Mouse (Mus musculus): ENCODE measurements around the gene Tctn1.
A peak's percentile ranks its signal among the peaks of the same experiment; 100 is the strongest.

Tctn1 gene

DNA sequence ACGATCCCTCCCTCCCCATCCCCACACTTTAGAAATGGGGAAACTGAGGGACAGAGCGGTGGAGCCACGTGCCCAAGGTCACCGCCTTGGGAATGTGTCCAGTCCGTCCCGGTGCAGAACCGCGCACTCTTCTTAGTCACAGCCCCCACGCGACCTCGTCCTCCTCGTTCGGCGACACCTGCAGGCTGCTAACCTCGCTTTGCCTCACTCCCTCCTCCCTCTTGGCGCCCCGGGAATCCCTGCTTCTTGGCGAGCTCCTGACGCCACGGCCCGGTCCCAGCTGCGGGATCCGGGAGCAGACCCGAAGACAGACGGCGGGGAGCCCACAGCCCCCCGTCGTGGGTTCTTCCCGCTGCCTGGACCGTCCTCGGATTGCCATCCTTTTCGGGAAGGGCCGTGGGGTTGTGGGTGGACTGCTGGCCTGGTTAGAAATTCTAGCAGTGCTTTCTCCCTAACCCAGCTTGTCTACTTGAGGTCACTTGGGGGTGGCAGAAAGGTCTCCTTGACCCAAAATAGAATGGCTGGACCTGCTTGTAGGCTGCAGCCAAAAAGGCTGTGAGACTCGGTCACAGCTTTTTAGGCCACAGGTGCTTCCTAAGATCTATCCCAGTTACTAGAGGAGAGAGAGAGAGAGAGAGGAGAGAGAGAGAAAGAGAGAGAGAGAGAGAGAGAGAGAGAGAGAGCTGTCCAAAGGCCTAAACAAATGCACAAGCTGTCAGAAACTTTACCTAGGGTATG is 20.9 kb upstream of the Tctn1 start:
- DNase-seq (ENCODE audit: low spot score) = peak; percentile 34

DNA sequence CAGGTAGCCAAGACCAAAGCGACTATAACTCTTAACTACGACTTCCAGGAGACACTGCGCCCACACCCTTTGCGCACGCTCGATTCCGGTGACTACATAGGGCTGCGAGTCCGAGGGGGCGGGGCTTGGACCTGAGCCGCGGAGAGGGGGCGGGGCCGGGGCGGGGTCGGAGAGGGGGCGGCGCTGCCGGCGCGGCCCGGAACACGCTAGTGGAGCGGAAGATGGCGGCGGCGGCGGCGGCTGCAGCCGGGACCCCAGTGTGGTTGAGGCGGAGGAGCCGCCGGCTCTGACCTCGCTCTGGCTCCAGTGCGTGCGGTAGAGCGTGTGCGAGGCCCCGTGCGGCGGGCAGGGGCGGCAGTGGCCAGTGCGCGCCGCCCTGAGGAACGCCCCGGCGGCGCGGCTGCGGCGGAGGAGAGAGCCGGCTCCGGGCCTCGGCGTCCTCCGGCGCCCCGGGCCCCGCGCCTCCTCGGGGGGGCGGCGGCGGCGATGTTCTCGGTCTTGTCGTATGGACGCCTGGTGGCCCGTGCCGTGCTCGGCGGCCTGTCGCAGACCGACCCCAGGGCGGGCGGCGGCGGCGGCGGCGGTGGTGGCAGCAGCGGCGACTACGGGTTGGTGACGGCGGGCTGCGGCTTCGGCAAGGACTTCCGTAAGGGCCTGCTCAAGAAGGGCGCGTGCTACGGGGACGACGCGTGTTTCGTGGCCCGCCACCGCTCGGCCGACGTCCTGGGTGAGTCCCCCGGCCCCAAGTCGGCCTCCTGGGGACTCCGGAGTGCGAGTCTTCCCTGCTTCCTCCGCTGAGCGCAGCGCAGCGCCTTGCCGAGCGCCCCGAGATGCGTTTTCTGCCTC is 20.1 kb upstream of the Tctn1 start, which contains the start of gene Pptc7:
Gene Pptc7, plus strand, starts transcription at position 183 of the 846 bp plus-strand sequence.
- DNase-seq (ENCODE audit: low spot score) = peak; percentile 79

DNA sequence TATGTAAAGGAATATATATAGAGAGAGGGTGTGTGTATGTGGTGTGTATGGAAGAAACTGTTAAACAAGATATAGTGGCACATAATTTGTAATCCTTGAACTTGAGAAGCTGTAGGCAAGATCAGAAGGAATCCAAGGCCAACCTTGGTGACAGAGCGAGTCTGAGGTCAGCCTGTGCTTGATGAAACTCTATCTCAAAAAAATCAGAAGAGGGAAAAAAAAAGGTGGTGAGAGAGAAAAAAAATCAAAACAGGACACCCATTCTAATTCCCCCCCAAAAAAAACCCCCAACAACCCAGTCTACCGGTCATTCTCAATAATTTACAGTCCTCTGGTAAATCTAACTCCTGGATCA is 19.5 kb upstream of the Tctn1 start:
- no peak for DNase-seq (ENCODE audit: low spot score)

DNA sequence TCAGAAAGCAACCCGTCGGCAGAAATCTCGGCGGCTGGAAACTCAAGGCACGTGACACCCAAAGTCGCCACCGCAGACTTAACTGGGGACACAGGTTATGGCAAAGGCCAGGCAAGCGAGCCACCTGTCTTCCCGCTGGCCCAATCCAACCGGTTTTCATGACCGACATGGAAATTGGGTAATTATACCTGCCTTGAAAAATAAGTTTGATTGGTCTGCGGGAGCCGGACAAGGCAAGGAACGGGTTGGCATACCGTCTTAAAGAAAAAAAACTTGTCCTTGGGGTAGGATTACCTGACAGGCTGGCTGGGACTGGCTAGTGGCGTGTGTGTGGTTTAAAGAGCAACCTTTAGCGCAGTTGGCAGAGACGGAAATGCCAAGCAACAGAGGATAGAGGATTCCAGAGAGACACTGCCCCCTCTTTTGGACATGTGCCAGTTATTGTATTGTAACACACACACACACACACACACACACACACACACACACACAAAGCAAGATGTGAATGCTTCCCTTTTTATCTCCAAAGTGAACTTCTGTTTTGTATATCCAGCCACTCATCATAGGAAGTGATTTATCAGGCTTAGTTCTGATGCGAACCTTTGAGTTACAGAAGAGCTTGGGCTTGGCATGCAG is 16.7 kb upstream of the Tctn1 start:
- DNase-seq (ENCODE audit: low spot score) = no peak

DNA sequence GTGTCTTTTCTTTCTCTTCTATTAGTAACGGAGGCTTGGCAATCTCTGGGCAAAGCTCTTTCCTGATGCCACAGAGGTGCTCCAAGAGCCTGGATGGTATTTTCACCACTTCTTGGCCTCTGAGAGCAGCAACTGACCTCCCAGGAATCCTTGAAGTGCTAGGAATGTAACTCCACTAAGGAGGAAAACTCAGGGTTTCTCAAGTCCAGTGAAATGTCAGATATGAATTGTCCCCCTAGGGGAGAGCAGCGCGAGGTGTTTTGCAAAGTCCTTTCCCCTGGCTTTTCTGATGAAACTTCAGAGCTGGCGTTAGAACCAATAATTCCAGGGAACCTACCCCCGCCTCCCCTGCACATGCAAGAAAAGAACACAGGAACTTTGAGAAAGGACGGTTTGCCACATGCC is 16.2 kb upstream of the Tctn1 start:
- no peak for DNase-seq (ENCODE audit: low spot score)

DNA sequence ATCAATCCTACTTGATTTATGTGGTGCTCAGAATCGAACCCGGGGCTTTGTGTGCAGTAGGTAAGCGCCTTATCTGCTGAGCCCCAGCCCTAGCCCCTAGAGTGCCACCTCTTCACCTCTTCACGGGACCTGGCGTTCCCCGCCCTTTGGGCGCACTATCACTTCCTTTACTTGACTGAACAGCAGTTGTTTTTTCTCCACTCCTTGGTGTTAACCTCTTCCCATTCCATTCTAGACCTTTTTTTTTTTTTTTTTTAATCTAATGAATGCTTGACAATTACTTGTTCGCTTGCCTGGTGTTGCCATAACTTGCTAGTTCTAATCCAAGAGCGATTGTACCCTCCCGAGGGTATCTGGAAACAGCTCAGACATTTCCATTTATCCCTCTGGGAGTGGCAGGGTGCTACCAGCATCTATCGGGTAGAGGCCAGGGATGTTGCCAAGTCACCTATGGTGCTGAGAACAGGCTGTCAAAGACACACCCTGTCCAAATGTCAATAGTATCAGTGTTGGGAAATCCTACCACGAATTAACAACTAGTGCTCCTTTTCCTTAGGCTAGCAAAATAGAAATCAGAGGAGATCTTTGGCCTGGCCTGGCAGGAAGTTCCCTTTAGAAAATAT is 15.7 kb upstream of the Tctn1 start:
- no peak for DNase-seq (ENCODE audit: low spot score)

DNA sequence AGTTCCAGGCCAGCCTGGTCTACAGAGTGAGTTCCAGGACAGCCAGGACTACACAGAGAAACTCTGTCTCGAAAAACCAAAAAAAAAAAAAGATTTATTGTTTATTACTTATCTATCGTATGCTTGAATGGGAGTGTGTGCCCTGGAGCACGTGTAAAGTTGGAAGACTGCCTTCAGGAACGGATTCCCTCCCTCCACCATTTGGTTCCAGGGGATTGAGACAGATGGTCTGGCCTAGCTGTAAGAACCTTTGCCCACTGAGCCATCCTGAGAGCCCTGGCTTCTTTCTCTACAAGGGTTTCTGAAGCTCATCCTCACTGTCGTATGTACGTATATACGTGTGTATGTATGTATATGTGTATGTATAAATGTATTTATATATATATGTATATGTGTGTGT is 14.7 kb upstream of the Tctn1 start:
- no peak for DNase-seq (ENCODE audit: low spot score)

DNA sequence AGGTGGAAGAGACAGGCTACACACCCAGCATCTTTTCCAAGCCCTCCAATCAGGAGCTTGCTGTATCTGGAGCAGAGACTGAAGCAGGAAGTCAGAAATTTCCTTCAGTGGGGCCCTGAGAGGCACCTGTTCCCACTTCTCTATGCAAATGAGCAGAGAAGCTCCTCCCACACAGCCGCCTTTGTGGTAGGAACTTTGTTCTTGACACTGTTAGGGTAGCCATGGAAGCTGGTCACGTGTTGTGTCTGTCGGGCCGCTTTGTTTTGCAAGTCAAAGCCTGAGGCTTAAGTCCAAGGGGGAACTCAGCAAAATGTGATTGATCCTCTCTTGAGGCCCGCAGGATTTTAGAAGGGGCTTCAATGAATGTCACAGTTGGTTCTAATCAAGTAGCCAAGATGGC is 10.5 kb upstream of the Tctn1 start:
- DNase-seq (ENCODE audit: low spot score) = peak; percentile 42

DNA sequence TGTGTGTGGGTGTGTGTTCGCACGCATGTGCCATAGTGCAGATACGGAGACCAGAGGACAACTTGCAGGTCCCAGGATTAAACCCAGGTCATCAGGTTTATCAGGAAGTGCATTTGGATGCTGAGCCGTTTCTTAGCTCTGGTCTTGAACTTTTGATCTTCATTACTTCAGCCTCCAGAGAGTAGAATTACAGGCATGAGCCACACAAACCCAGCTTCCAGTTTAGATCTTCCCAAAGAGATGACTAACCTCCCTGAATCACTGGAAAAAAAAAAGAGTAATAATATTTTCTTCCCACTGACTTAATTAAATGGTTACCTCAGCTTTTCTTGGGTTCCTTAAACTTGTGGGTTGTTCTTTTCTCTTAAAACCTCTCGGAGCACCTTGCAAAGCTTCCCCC is 8.6 kb upstream of the Tctn1 start:
- DNase-seq (ENCODE audit: low spot score) = no peak

DNA sequence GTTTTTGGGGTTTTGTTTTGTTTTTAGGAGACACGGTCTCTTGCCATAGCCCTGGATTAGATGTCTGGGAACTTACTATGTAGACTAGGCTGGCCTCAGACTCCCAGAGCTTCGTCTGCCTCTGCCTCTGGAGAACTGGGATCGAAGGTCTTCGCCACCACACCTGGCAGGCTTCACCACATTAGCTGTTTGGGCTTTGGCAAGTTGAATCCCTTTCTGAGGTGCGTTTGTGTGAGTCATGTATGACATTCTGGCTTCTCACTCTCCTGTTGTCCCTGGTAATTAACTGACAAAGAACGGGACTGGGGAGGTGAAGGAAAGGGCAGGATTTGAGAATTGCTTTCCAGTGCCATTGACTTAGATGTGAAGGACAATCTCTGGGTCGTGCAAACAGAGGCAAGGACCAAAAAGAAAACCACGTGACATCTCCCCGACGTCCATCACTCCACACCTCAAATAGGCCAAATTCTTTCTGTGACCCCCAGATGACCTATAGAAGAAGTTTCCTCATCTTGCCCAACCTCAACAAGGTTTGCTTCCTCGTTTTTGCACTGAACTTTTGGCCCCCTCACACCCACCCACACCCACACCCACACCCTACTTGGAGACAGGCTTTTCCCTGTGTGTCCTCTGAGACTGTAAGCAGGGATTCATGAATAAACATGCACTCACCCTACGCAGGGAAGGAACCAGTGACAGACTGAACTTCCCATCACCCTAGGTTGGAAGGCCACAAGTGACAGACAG is 4.8 kb upstream of the Tctn1 start:
- no peak for DNase-seq (ENCODE audit: low spot score)

DNA sequence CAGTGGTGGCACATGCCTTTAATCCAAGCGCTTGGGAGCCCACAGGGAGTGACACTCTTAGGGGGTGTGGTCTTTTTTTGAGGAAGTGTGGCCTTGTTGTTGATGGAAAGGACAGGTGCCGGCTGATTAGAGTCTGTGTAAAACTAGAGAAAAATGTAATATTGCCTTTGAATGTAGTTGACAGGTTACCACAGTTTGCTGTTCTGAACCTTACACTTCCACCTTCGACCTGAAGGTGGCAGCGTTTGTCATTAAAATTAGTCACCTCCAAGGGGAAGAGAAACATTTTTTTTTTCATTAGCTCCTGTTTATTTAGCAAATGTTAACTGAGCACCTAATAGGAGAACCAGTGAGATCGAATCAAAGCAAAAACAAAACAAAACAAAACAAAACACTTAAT is 3.6 kb upstream of the Tctn1 start:
- peak; percentile 66 for DNase-seq (ENCODE audit: low spot score)

DNA sequence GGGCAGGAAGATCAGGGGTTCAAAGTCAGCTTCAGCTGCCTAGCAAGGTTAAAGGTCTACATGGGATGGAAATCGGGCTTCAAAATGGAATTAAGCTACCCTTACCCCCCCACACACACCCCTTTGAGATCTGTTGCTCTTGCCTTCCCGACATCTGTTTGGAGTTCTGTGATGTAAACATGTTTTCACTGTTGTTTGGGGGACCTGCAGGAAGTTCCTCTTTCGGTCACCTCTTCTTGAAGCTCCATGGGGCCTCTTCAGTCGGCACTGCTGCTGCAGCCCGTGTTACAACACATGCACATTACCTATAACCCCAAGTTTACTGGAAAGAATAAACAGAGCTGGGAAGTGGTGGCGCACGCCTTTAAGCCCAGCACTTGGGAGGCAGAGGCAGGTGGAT is 2.9 kb upstream of the Tctn1 start:
- no peak for DNase-seq (ENCODE audit: low spot score)

DNA sequence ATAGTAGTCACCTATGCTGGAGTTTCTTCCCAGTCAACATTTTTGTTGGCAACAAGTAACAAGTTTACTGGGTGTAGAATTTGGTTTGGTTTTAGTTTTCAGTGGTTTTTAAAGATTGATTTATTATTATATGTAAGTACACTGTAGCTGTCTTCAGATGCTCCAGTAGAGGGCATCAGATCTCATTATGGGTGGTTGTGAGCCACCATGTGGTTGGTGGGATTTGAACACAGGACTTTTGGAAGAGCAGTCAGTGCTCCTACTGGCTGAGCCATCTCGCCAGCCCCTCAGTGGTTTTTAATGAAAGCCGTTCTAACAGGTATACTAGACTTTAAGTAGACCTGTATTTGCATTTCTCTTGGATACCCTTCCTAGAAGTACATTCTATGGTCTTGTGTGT is 1.7 kb upstream of the Tctn1 start:
- DNase-seq (ENCODE audit: low spot score) = no peak

DNA sequence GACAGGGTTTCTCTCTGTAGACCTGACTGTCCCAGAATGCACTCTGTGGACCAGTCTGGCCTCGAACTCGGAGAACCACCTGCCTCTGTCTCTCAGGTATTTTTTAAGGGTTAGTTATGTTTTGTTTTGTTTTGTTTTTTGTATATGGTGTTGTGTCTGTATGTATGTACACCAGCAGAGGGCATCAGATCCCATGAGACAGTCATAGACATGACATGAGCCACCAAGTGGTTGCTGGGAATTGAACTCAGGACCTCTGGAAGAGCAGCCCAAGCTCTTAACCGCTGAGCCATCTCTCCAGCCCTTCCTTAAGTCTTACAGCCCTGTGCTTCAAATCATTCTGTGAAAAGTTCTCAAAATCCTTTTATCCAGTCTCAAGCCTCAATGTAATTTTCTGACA is 927 bp upstream of the Tctn1 start:
- no peak for DNase-seq (ENCODE audit: low spot score)

DNA sequence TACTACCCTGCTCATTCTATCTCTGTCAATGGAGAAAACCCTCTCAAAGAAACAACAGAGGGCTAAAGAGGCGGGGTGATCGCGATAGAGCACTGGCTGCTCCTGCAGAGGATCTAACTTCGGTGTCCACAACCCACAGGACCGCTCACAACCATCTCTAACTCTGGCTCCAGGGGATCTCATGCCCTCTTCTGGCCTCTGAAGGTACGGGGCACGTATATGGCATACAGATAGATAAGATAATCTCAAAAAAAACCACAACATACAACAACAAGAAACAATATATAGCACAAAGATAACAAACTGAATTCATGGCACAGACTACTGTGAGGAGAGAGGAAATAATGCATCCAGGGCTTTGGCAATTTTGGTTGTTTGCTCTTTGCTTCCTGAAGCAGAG is 2.2 kb downstream of the Tctn1 start:
- no peak for DNase-seq (ENCODE audit: low spot score)

DNA sequence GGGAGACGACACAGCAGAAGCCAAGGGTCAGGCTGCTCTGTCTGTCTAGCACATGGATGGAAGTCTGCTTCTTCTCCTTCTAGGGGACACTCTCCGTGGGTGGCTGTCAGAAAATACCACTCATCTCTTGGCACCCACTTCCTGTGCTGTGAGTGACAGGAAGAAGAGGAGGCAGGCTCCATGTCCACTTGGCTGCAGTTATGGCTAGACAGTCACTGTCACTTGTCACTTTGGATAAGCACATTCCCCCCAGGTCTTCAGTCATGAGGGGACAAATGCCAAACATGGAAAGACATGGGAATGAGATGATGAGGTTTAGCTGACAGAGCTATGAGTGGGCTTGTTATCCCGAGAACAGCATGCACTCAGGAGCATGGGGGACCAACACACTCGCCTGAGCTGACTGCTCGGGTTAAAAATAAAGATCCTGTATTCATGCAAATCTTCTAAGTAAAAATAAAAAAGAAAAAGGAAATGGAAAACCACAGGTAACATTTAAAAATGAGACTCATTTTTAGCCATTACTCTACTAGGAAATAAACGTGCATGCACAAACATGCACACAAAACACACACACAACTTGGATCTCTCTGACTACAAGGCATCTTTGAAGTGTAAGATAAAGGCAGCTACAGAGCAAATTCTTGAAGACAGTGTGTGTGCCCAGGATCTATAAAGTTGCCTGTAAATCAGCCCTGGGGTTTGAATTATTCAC is 6.1 kb downstream of the Tctn1 start:
- no peak for DNase-seq (ENCODE audit: low spot score)

DNA sequence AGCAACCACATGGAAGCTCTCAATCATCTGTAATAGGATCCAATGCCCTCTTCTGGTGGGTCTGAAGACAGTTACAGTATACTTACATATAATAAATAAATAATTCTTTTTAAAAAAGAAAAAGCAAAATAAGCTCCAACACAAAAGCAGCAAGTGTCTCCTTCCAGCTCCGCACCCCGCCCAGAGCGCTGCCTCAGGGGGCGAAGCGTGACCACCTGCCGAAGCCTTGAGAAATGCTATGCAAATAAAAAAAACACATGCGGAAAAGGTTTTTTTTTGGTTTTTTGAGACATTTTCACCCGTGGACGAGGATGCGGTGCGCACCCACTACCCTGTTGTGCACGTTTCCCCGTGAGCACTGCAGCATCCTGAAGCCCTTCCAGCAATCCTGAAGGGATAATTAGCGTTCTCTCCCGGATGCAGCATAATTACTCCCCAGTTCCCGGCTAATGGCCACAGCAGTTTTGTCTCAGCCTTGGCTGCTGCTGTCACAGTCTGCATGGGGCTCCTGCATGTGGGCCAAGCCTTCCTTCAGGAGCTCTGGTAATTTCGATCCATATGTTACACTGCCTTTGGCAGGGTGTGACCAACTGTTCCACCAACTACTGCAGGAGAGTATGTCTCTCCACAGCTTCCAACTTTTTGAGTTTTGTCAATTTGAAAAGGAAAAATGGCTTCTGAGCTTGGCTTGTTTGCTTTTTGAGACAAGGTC is 12.2 kb downstream of the Tctn1 start:
- no peak for DNase-seq (ENCODE audit: low spot score)

DNA sequence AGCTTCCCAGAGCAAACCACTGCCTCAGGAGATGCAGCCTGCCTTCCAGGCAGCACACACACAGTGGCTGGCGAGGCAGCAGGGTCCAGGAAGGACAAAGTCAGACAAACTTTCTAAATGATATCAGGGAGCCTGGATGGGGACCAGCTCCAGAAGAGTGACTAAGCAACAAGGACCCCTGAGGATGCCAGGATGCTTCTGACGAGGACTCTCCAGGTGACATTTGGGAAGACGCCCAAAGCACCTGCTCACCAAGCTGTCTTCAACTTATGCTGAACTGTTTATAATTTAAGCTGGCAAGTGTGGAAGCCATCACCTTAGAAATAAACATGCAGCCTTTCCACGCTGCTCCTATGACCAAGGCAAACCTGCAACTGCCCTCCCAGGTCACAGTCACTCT is 15.0 kb downstream of the Tctn1 start:
- no peak for DNase-seq (ENCODE audit: low spot score)

DNA sequence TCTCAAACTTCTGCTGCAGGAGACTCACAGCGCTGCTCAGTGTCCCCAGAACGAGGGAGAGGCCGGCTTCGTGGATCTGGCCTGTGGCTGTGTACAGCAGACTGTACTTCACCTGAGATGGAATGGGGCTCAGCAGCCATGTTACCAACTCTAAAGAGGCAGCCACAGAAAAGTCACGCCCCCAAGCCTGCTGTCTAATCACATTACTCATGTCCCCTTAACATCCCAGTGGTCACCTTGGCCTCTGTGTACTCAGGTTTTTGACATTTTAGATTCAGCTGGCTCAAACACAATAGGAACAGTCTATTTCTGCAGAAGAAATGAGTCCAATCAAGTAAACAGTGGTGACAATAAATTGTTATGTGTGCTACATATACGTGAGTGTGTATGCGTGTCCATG is 16.3 kb downstream of the Tctn1 start:
- DNase-seq (ENCODE audit: low spot score) = no peak

DNA sequence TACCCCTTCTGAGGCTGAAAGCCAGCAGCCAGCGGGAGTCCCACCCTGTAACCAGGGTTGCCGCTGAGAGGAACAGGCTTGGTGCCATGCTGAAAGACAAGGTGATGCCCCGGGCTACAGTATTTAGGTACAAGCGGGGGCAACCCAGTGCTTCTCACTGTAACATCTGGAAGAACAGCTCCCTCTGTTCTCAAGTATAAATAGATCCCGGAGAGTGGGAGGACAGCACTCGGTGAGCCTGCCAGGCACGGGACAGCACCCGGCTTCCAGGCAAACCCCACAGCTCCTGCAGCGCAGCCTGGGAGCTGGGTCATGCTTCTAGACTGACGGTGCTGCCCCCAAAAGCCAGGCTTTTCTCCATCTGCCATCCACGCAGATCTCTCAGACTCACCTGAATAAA is 16.7 kb downstream of the Tctn1 start:
- DNase-seq (ENCODE audit: low spot score) = no peak
